Mouse (Mus musculus) MEL (cell line): ENCODE data around the gene Garnl3. TPM values are rescaled to one million over a fixed set of nuclear protein-coding genes. Genes with fewer than 3 reads are reported as not detected.

Experiments
- DNase-seq: peaks from one replicate; pipeline ENCODE4 v3.0.0; 2011; ENCODE audit warnings: low read depth, low spot score
- H3K27ac ChIP-seq: 2 replicates; pipeline ENCODE4 v1.5.1; 2012; ENCODE audit warnings: low read depth, mild to moderate bottlenecking, control low read depth, low read length, moderate library complexity; ENCODE audit not compliant: control insufficient read depth
- H3K27me3 ChIP-seq, 2 experiments: fragments of 150-350 bp in 1 of 2; sonication (generic) in 1 of 2; 2 replicates each; pipeline ENCODE4 v1.6.1; 2012; ENCODE audit warnings: low read length in 2 of 2, mild to moderate bottlenecking in 2 of 2, improper control_type of control experiment in 1 of 2, moderate library complexity in 1 of 2; ENCODE audit not compliant: insufficient read depth in 2 of 2, control insufficient read depth in 1 of 2
- H3K36me3 ChIP-seq, 2 experiments: 2 replicates each; pipeline ENCODE4 v1.6.1; 2012 to 2014; ENCODE audit warnings: low read length in 2 of 2, improper control_type of control experiment in 1 of 2, inconsistent platforms in 1 of 2, mild to moderate bottlenecking in 1 of 2; ENCODE audit not compliant: insufficient read depth in 2 of 2, control insufficient read depth in 1 of 2
- H3K4me1 ChIP-seq, 2 experiments: fragments of 150-350 bp in 1 of 2; sonication (generic) in 1 of 2; 2 replicates each; pipeline ENCODE4 v1.6.1; 2012; ENCODE audit warnings: low read length in 2 of 2, improper control_type of control experiment in 1 of 2, mild to moderate bottlenecking in 1 of 2; ENCODE audit not compliant: insufficient read depth in 2 of 2, control insufficient read depth in 1 of 2
- H3K4me3 ChIP-seq, 2 experiments: fragments of 150-350 bp in 1 of 2; sonication (generic) in 1 of 2; 2 replicates each; pipeline ENCODE4 v1.5.1; 2012; ENCODE audit warnings: low read depth in 2 of 2, low read length in 2 of 2, mild to moderate bottlenecking in 2 of 2, moderate library complexity in 2 of 2, control low read depth in 1 of 2, improper control_type of control experiment in 1 of 2; ENCODE audit not compliant: control insufficient read depth in 1 of 2, insufficient read depth in 1 of 2
- H3K79me2 ChIP-seq: 2 replicates; pipeline ENCODE4 v1.6.1; 2012; ENCODE audit warnings: mild to moderate bottlenecking, low read length, moderate library complexity; ENCODE audit not compliant: control insufficient read depth, poor library complexity, insufficient read depth
- H3K9ac ChIP-seq: 2 replicates; pipeline ENCODE4 v1.6.1; 2012; ENCODE audit warnings: low read depth, mild to moderate bottlenecking, control low read depth, low read length, moderate library complexity; ENCODE audit not compliant: control insufficient read depth, poor library complexity, severe bottlenecking
- H3K9me3 ChIP-seq: fragments of 150-350 bp; sonication (generic); replicated peaks from 2 replicates; pipeline ENCODE4 v1.6.1; 2012; ENCODE audit warnings: mild to moderate bottlenecking, low read length, improper control_type of control experiment, moderate library complexity; ENCODE audit not compliant: insufficient read depth
- BHLHE40 ChIP-seq: IDR thresholded peaks from 2 replicates; pipeline ENCODE4 v1.6.1; 2012; ENCODE audit warnings: low read depth, mild to moderate bottlenecking, inconsistent platforms, low read length, improper control_type of control experiment, borderline replicate concordance
- CHD1 ChIP-seq: IDR thresholded peaks from 2 replicates; pipeline ENCODE4 v1.6.1; 2012; ENCODE audit warnings: low read depth, mild to moderate bottlenecking, inconsistent platforms, low read length, improper control_type of control experiment
- CHD2 ChIP-seq: IDR thresholded peaks from 2 replicates; pipeline ENCODE4 v1.6.1; 2011; ENCODE audit warnings: low read length, improper control_type of control experiment
- CTCF ChIP-seq, 3 experiments: IDR thresholded peaks in 2 of 3; conservative IDR thresholded peaks in 1 of 3; 2 replicates each; pipeline ENCODE4 v1.5.1; 2011 to 2012; ENCODE audit warnings: low read length in 3 of 3, low read depth in 2 of 3, mild to moderate bottlenecking in 2 of 3, improper control_type of control experiment in 1 of 3, inconsistent platforms in 1 of 3, mixed read lengths in 1 of 3, moderate library complexity in 1 of 3; ENCODE audit not compliant: control insufficient read depth in 1 of 3, insufficient read depth in 1 of 3, poor library complexity in 1 of 3, severe bottlenecking in 1 of 3
- E2F4 ChIP-seq: IDR thresholded peaks from 2 replicates; pipeline ENCODE4 v1.6.1; 2011; ENCODE audit warnings: low read depth, low read length, improper control_type of control experiment, borderline replicate concordance
- ELF1 ChIP-seq: IDR thresholded peaks from 2 replicates; pipeline ENCODE4 v1.6.1; 2014; ENCODE audit warnings: low read depth, mild to moderate bottlenecking, inconsistent platforms, low read length, improper control_type of control experiment, moderate library complexity
- EP300 ChIP-seq, 2 experiments: IDR thresholded peaks; 2 replicates each; pipeline ENCODE4 v1.6.1; 2011; ENCODE audit warnings: improper control_type of control experiment in 2 of 2, low read length in 2 of 2, low read depth in 1 of 2, mild to moderate bottlenecking in 1 of 2
- ETS1 ChIP-seq: IDR thresholded peaks from 2 replicates; pipeline ENCODE4 v1.6.1; 2012; ENCODE audit warnings: low read depth, mild to moderate bottlenecking, inconsistent platforms, low read length, improper control_type of control experiment, moderate library complexity
- GABPA ChIP-seq: IDR thresholded peaks from 2 replicates; pipeline ENCODE4 v1.6.1; 2012; ENCODE audit warnings: low read depth, mild to moderate bottlenecking, inconsistent platforms, low read length, improper control_type of control experiment, moderate library complexity
- HCFC1 ChIP-seq: IDR thresholded peaks from 2 replicates; pipeline ENCODE4 v1.6.1; 2012; ENCODE audit warnings: low read depth, mild to moderate bottlenecking, inconsistent platforms, low read length, improper control_type of control experiment, moderate library complexity
- JUND ChIP-seq: IDR thresholded peaks from 2 replicates; pipeline ENCODE4 v1.6.1; 2011; ENCODE audit warnings: low read depth, mild to moderate bottlenecking, improper control_type of control experiment, low read length
- MAFK ChIP-seq: IDR thresholded peaks from 2 replicates; pipeline ENCODE4 v1.6.1; 2011; ENCODE audit warnings: low read depth, mild to moderate bottlenecking, low read length, improper control_type of control experiment, borderline replicate concordance
- MEF2A ChIP-seq: IDR thresholded peaks from 2 replicates; pipeline ENCODE4 v1.6.1; 2014; ENCODE audit warnings: low read depth, mild to moderate bottlenecking, inconsistent platforms, low read length, improper control_type of control experiment; ENCODE audit not compliant: poor library complexity, insufficient replicate concordance, severe bottlenecking; ENCODE audit errors: extremely low read depth
- MXI1 ChIP-seq: IDR thresholded peaks from 2 replicates; pipeline ENCODE4 v1.6.1; 2011; ENCODE audit warnings: mild to moderate bottlenecking, low read depth, low read length, improper control_type of control experiment
- MYB ChIP-seq: IDR thresholded peaks from 2 replicates; pipeline ENCODE4 v1.6.1; 2011; ENCODE audit warnings: mild to moderate bottlenecking, low read depth, low read length, improper control_type of control experiment
- NELFE ChIP-seq: IDR thresholded peaks from 2 replicates; pipeline ENCODE4 v1.6.1; 2011; ENCODE audit warnings: low read depth, low read length, improper control_type of control experiment
- NRF1 ChIP-seq: IDR thresholded peaks from 2 replicates; pipeline ENCODE4 v1.6.1; 2014; ENCODE audit warnings: low read depth, mild to moderate bottlenecking, inconsistent platforms, low read length, improper control_type of control experiment, moderate library complexity; ENCODE audit not compliant: poor library complexity, insufficient read depth, severe bottlenecking
- POLR2AphosphoS2 ChIP-seq: IDR thresholded peaks from 2 replicates; pipeline ENCODE4 v1.6.1; 2011; ENCODE audit warnings: low read length, improper control_type of control experiment
- RCOR1 ChIP-seq: IDR thresholded peaks from 2 replicates; pipeline ENCODE4 v1.6.1; 2012; ENCODE audit warnings: low read depth, mild to moderate bottlenecking, inconsistent platforms, low read length, improper control_type of control experiment
- SIN3A ChIP-seq: IDR thresholded peaks from 2 replicates; pipeline ENCODE4 v1.6.1; 2012; ENCODE audit warnings: low read length, improper control_type of control experiment, inconsistent platforms
- SMC3 ChIP-seq: IDR thresholded peaks from 2 replicates; pipeline ENCODE4 v1.6.1; 2011; ENCODE audit warnings: low read depth, low read length, improper control_type of control experiment
- TAL1 ChIP-seq: IDR thresholded peaks from 2 replicates; pipeline ENCODE4 v1.6.1; 2012; ENCODE audit warnings: mild to moderate bottlenecking, inconsistent platforms, low read length, moderate library complexity, mixed read lengths
- TBP ChIP-seq: IDR thresholded peaks from 2 replicates; pipeline ENCODE4 v1.8.0; 2011; ENCODE audit warnings: low read depth, low read length, improper control_type of control experiment
- TCF12 ChIP-seq: IDR thresholded peaks from 2 replicates; pipeline ENCODE4 v1.6.1; 2014; ENCODE audit warnings: low read depth, mild to moderate bottlenecking, inconsistent platforms, low read length, improper control_type of control experiment, moderate library complexity
- UBTF ChIP-seq: IDR thresholded peaks from 2 replicates; pipeline ENCODE4 v1.6.1; 2012; ENCODE audit warnings: low read depth, mild to moderate bottlenecking, inconsistent platforms, low read length, improper control_type of control experiment, moderate library complexity, borderline replicate concordance; ENCODE audit not compliant: insufficient read depth
- USF2 ChIP-seq, 2 experiments: IDR thresholded peaks; 2 replicates each; pipeline ENCODE4 v1.6.1; 2011 to 2012; ENCODE audit warnings: improper control_type of control experiment in 2 of 2, low read length in 2 of 2, borderline replicate concordance in 1 of 2, inconsistent platforms in 1 of 2, low read depth in 1 of 2, mild to moderate bottlenecking in 1 of 2; ENCODE audit not compliant: insufficient read depth in 1 of 2
- ZC3H11A ChIP-seq: IDR thresholded peaks from 2 replicates; pipeline ENCODE4 v1.6.1; 2012; ENCODE audit warnings: low read depth, mild to moderate bottlenecking, inconsistent platforms, low read length, improper control_type of control experiment
- ZKSCAN1 ChIP-seq: IDR thresholded peaks from 2 replicates; pipeline ENCODE4 v1.6.1; 2012; ENCODE audit warnings: low read depth, mild to moderate bottlenecking, inconsistent platforms, low read length, improper control_type of control experiment, moderate library complexity
- ZMIZ1 ChIP-seq: IDR thresholded peaks from 2 replicates; pipeline ENCODE4 v1.6.1; 2012; ENCODE audit warnings: low read depth, mild to moderate bottlenecking, inconsistent platforms, low read length, improper control_type of control experiment, moderate library complexity
- ZNF384 ChIP-seq: IDR thresholded peaks from 2 replicates; pipeline ENCODE4 v1.6.1; 2012; ENCODE audit warnings: low read depth, mild to moderate bottlenecking, inconsistent platforms, low read length, improper control_type of control experiment
- polyA plus RNA-seq, 2 experiments: library from polyadenylated mRNA; stranded (reverse) in 1 of 2; unstranded in 1 of 2; fragments of >175 nt in 1 of 2; fragments of >200 nt in 1 of 2; gene quantifications; 2 replicates each; pipeline versions ENCODE4 v1.2.1 to v1.2.4; 2012; ENCODE audit warnings: low replicate concordance in 2 of 2, low read depth in 1 of 2; ENCODE audit not compliant: insufficient read length in 2 of 2, insufficient read depth in 1 of 2, missing spikeins in 1 of 2
- total RNA-seq: library from RNA; depleted of rRNA; stranded (reverse); fragments of 300-350 nt; gene quantifications from 2 replicates; pipeline ENCODE4 v1.2.3, GENCODE M21; 2012

The Garnl3 gene
- total and polyA plus RNA-seq, 3 experiments, result 1.5 to 2.3 TPM; not detected in 1

- no peak for TF ChIP-seq TAL1
- TF ChIP-seq ZMIZ1, result peak; percentile 57; the same call in 1 of the 2 replicates
- no peak; a peak in 1 of 4 replicates for TF ChIP-seq EP300 (IDR thresholded peaks at IDR 0.05; ENCODE audit: low read depth in 1 of 2, low read length in 2 of 2)
- TF ChIP-seq ZKSCAN1, result peak; percentile 48; the same call in 1 of the 2 replicates
- peak; percentile 50; the same call in 1 of the 2 replicates for TF ChIP-seq MYB
- TF ChIP-seq ZNF384, result peak; percentile 71
- TF ChIP-seq GABPA, result no peak
- peak; percentile 20; the same call in 1 of the 2 replicates for TF ChIP-seq TCF12
Measured at GRCm38 (mm10) chr2:32965511-32966183, 165.8 kb downstream of the Garnl3 start (continued).

- H3K27me3 ChIP-seq, result no peaks in the 10 kb centered on the region
- H3K4me1 ChIP-seq, result peaks cover 0 to 13% of the 10 kb centered on the region in 2 experiments; a peak in 3 of 4 replicates
- H3K36me3 ChIP-seq, result peaks cover 6 to 12% of the 10 kb centered on the region in 2 experiments
- peak overlapping the region in 1 of 2 experiments; percentile 84; a peak in 2 of 4 replicates for H3K4me3 ChIP-seq
- H3K27ac ChIP-seq, result peak overlapping the region; percentile 95
- peaks cover 50% of the 10 kb centered on the region for H3K79me2 ChIP-seq
- peak overlapping the region; percentile 91 for H3K9ac ChIP-seq
- peak; percentile 74 for DNase-seq
- no peaks in the 10 kb centered on the region for H3K9me3 ChIP-seq
- TF ChIP-seq ETS1, result no peak
- TF ChIP-seq BHLHE40, result no peak
- peak; percentile 34; the same call in 1 of the 2 replicates for TF ChIP-seq CHD2
- no peak for TF ChIP-seq MAFK
- TF ChIP-seq JUND, result 0 out of 2 replicates have a peak, but pooled peaks have one; percentile 4
- 0 out of 2 replicates have a peak, but pooled peaks have one; percentile 12 for TF ChIP-seq SIN3A
- TF ChIP-seq CTCF (IDR thresholded peaks at IDR 0.05 in 2 of 3, conservative IDR thresholded peaks at IDR 0.05 in 1 of 3; ENCODE audit: control insufficient read depth in 1 of 3, insufficient read depth in 1 of 3, low read depth in 2 of 3, low read length in 3 of 3, poor library complexity in 1 of 3, severe bottlenecking in 1 of 3), result no peak
- no peak; the same call in none of the 2 replicates for TF ChIP-seq SMC3
- TF ChIP-seq USF2 (IDR thresholded peaks at IDR 0.05; ENCODE audit: borderline replicate concordance in 1 of 2, insufficient read depth in 1 of 2, low read depth in 1 of 2, low read length in 2 of 2), result no peak
- TF ChIP-seq CHD1, result no peak; the same call in 1 of the 2 replicates
- no peak for TF ChIP-seq UBTF
- no peak for TF ChIP-seq TBP
- peak; percentile 95 for TF ChIP-seq POLR2AphosphoS2
- TF ChIP-seq TAL1, result no peak
- TF ChIP-seq ZC3H11A, result no peak
- TF ChIP-seq HCFC1, result peak; percentile 42
- peak; percentile 10; the same call in 1 of the 2 replicates for TF ChIP-seq NELFE
- TF ChIP-seq MEF2A, result no peak
- no peak for TF ChIP-seq TCF12
- TF ChIP-seq MXI1, result 0 out of 2 replicates have a peak, but pooled peaks have one; percentile 44
- no peak for TF ChIP-seq E2F4
- TF ChIP-seq NRF1, result no peak
- no peak for TF ChIP-seq ELF1
- no peak for TF ChIP-seq GABPA
- no peak for TF ChIP-seq ZKSCAN1
- TF ChIP-seq RCOR1, result no peak
- TF ChIP-seq EP300 (IDR thresholded peaks at IDR 0.05; ENCODE audit: low read depth in 1 of 2, low read length in 2 of 2), result no peak
Measured at GRCm38 (mm10) chr2:32964659-32965457, 166.6 kb downstream of the Garnl3 start.
